Mouse (Mus musculus) adrenal gland, postnatal 10 days (tissue): Measurements from ENCODE around the gene Gm4847. TPM values are rescaled to one million over a fixed set of nuclear protein-coding genes. Genes with fewer than 3 reads are reported as not detected.

Experiments
- DNase-seq: peaks from one replicate; pipeline ENCODE4 v3.0.0; 2021; ENCODE audit warnings: mixed read lengths
- long read RNA-seq, 2 experiments: library from polyadenylated mRNA; stranded (forward); transcript quantifications; one replicate each; pipeline ENCODE4 v2.0.0; 2021
- microRNA-seq: library from miRNA; unstranded; fragments of <30 nt; microRNA quantifications from one replicate; pipeline ENCODE4 v1.2.0, GENCODE M21; 2021
- total RNA-seq, 2 experiments: library from RNA; stranded (reverse); gene quantifications; 2 replicates each; pipeline ENCODE4 v1.2.3; 2021

Gm4847 gene
- total RNA-seq = not detected
- long read RNA-seq, experiment 1 = 0 reads
- long read RNA-seq, experiment 2 = 0 reads

- no peak for DNase-seq
Observed at GRCm38 (mm10) chr1:166647593-166647992, at the start of gene Gm4847. Gene Gm4847, minus strand, starts transcription at chr1:166647693.

DNA sequence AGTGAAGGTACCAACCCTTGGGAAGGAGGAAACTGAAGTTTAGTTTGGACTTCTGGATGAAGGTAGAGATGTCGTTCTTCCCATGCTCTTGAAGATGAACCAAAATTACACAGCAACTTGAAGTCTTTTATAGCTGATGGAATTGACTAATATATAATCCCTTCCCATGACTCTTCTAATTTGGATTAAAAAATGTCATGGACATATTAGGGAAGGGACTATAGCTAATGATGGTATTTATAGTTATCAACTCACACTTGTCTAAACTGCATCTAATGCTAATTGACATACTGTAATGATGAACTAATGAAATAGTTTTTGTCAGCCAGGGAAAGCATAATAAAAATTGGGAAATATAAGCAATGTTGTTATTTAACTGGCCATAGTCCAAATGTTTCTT is 34.3 kb upstream of the Gm4847 start, which contains the start of gene Fmo9:
Gene Fmo9 (minus strand): TSS at position 101 of the 400 bp plus-strand sequence.
- no peak for DNase-seq

- DNase-seq = no peak
Observed at GRCm38 (mm10) chr1:166669264-166669663, 21.8 kb upstream of the Gm4847 start.

GRCm38 (mm10) chr1:166660800-166661199 is 13.3 kb upstream of the Gm4847 start:
- DNase-seq = no peak

Small RNAs within 50 kb of the gene (microRNA-seq; reads per million reads assigned to microRNA genes)
- not detected for gene Gm22992

Other genes with a start within 250 kb of the Gm4847 start
- 10 to 100 TPM; 27.9 to 32.7 TPM for gene Pogk, start 237.8 kb downstream of the Gm4847 start, total RNA-seq
- not detected for gene Gm4846, start 150.1 kb downstream of the Gm4847 start, total RNA-seq
- not detected for gene Fmo9, start 34.2 kb upstream of the Gm4847 start, total RNA-seq